Mouse (Mus musculus) stomach, embryonic 16.5 days (tissue): Measurements from ENCODE around the gene Olfr324. TPM values are rescaled to one million over a fixed set of nuclear protein-coding genes. Genes with fewer than 3 reads are reported as not detected.
A peak's percentile ranks its signal among the peaks of the same experiment; 100 is the strongest.

Experiments
- ATAC-seq: fragments of 200-750 bp; cut with Nextera tagmentation; 2 replicates; pipeline ENCODE4 v1.8.0; 2017; ENCODE audit warnings: moderate number of reproducible peaks, moderate TSS enrichment; ENCODE audit not compliant: insufficient read depth, low FRiP score
- H3K27ac ChIP-seq: fragments of 300-500 bp; sonication (generic); 2 replicates; pipeline ENCODE4 v1.5.1; 2014; ENCODE audit warnings: low read length
- H3K27me3 ChIP-seq: fragments of 300-500 bp; sonication (generic); 2 replicates; pipeline ENCODE4 v1.6.1; 2014; ENCODE audit warnings: low read length, control low read depth, mixed read lengths; ENCODE audit not compliant: control insufficient read depth, insufficient read depth
- H3K36me3 ChIP-seq: fragments of 300-500 bp; sonication (generic); 2 replicates; pipeline ENCODE4 v1.6.1; 2014; ENCODE audit warnings: low read length; ENCODE audit not compliant: control insufficient read depth, insufficient read depth
- H3K4me1 ChIP-seq: fragments of 300-500 bp; sonication (generic); 2 replicates; pipeline ENCODE4 v1.6.1; 2014; ENCODE audit warnings: low read length, control low read depth, mixed read lengths; ENCODE audit not compliant: control insufficient read depth, insufficient read depth
- H3K4me2 ChIP-seq: fragments of 300-500 bp; sonication (generic); 2 replicates; pipeline ENCODE4 v1.6.1; 2014; ENCODE audit warnings: low read depth, low read length, mixed read lengths
- H3K4me3 ChIP-seq: fragments of 300-500 bp; sonication (generic); replicated peaks from 2 replicates; pipeline ENCODE4 v1.5.1; 2014; ENCODE audit warnings: mild to moderate bottlenecking, low read length
- H3K9ac ChIP-seq: fragments of 300-500 bp; sonication (generic); 2 replicates; pipeline ENCODE4 v1.6.1; 2014; ENCODE audit warnings: low read length
- H3K9me3 ChIP-seq: fragments of 300-500 bp; sonication (generic); replicated peaks from 2 replicates; pipeline ENCODE4 v1.6.1; 2016; ENCODE audit warnings: low read length, control low read depth; ENCODE audit not compliant: control insufficient read depth
- WGBS: fragments of 180-500 bp; shearing (Covaris S2); extraction: QIAGEN DNeasy Blood & Tissue Kit; methylation state at CpG from one replicate; pipeline ENCODE4 v1.1.7; 2014; 5-methylcytosine and 5-hydroxymethylcytosine counted together
- polyA plus RNA-seq: library from polyadenylated mRNA; unstranded; fragments of >200 nt; fragmentation: Nextera tagmentation; extraction: Ambion mirVana; gene quantifications from 2 replicates; pipeline ENCODE4 v1.2.1, GENCODE M21; 2015

Olfr324 gene
- polyA plus RNA-seq, 1 experiment from 2014 or later: not detected

DNA sequence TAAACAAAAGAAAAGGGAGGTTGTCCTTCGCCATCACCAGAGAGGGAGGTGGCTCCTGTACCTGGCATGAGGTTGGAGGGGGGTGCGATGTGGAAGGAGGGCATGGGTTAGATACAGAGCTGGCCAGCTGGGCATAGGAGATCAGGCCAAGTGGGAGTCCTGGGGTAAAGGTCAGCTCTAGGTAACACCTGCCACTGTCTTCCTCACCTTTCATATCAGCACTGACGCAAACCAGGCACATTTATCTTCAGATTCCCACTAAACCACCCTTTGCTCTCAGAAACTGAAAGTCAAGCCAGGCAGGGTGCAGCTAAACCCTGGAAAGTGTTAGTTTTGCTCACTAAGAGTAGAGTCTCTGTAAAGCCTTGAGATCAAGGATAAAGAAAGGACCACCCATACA, 23.5 kb downstream of the Olfr324 start:
- Histone ChIP-seq H3K36me3 (no peaks in the 10 kb centered on the region), H3K27me3 (no peaks in the 10 kb centered on the region), H3K27ac (peak overlapping the region; percentile 61), H3K4me1 (peaks cover 11% of the 10 kb centered on the region; the same call in 1 of the 2 replicates), H3K9ac (no peak overlapping the region), H3K4me2 (0 out of 2 replicates have a peak overlapping the region, but pooled peaks have one; percentile 17), H3K4me3 (no peak overlapping the region), H3K9me3 (no peaks in the 10 kb centered on the region)
- WGBS: 38% methylated on average over 3 of the region's 3 CpGs
- ATAC-seq: peak; percentile 58; the same call in 1 of the 2 replicates

- ATAC-seq: peak; percentile 71; the same call in 1 of the 2 replicates
- H3K4me3 ChIP-seq: no peak overlapping the region
- no peaks in the 10 kb centered on the region for H3K9me3 ChIP-seq
- no peak overlapping the region for H3K9ac ChIP-seq
- peak overlapping the region; percentile 61 for H3K27ac ChIP-seq
- H3K4me2 ChIP-seq: 0 out of 2 replicates have a peak overlapping the region, but pooled peaks have one; percentile 17
- H3K27me3 ChIP-seq: no peaks in the 10 kb centered on the region
- peaks cover 11% of the 10 kb centered on the region; the same call in 1 of the 2 replicates for H3K4me1 ChIP-seq
- no peaks in the 10 kb centered on the region for H3K36me3 ChIP-seq
- 66% methylated on average over 6 of the region's 6 CpGs for WGBS
Observed at GRCm38 (mm10) chr11:58618793-58619192, 23.9 kb downstream of the Olfr324 start.

DNA sequence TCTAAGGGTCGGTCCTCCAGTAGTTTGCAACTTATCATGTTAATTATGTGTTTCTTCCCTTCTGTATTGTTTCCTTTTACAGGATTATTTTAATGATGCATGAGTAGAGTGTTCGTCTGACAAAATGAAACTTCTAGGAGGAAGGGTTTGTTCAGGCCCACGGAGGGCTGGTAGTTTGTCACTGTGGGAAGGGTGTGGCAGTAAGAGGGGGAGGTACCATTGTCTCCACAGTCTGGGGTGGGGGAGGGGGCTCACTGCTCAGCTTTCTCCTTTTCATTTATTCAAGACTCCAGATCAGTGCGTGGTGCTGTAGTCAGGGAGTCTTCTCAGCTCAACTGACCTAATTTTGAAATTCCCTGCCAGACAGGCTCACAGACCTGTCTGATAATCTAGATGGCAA, 31.2 kb downstream of the Olfr324 start:
- Histone ChIP-seq H3K4me2 (no peak overlapping the region), H3K27me3 (no peaks in the 10 kb centered on the region), H3K4me3 (no peak overlapping the region), H3K9ac (no peak overlapping the region), H3K4me1 (no peaks in the 10 kb centered on the region), H3K36me3 (no peaks in the 10 kb centered on the region), H3K9me3 (no peaks in the 10 kb centered on the region), H3K27ac (no peak overlapping the region)
- 44% methylated on average over 4 of the region's 4 CpGs for WGBS
- ATAC-seq: no peak

DNA sequence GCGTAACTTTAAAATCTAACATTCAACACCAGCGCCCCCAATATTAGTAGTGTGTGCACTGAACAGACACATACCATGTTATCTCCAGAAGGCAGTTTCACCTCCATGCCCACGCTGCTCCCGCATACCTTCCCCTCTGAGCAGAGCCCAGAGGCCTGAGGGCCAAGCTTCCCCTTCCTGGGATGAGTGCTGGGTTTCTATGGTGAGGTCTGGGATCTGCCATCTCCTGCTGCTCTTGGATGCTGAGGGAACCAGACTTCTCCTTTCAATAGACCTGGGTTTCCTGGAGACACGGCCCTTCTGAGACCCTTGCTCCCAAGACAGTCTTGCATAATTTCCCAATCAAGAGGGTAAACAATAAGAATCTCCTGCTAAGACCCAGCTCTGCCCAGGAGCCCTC, 35.5 kb downstream of the Olfr324 start, which contains the start of gene Olfr323:
Gene Olfr323 (minus strand): TSS at position 101 of the 400 bp plus-strand sequence.
- 72% methylated on average over 5 of the region's 5 CpGs for WGBS
- no peak within 1 kb of the TSS for H3K4me2 ChIP-seq
- no peak within 1 kb of the TSS for H3K27ac ChIP-seq
- H3K4me1 ChIP-seq: no peaks in the 10 kb centered on the region
- no peaks in the 10 kb centered on the region for H3K27me3 ChIP-seq
- no peaks in the 10 kb centered on the region for H3K9me3 ChIP-seq
- ATAC-seq: no peak
- H3K4me3 ChIP-seq: no peak within 1 kb of the TSS
- no peak within 1 kb of the TSS for H3K9ac ChIP-seq
- H3K36me3 ChIP-seq: no peaks in the 10 kb centered on the region

- Histone ChIP-seq H3K4me3 (no peak overlapping the region), H3K9me3 (no peaks in the 10 kb centered on the region), H3K27ac (peak overlapping the region; percentile 57), H3K27me3 (no peaks in the 10 kb centered on the region), H3K4me2 (no peak overlapping the region), H3K4me1 (no peaks in the 10 kb centered on the region), H3K36me3 (no peaks in the 10 kb centered on the region), H3K9ac (no peak overlapping the region)
- 57% methylated on average over 4 of the region's 4 CpGs for WGBS
- ATAC-seq: peak; percentile 72; the same call in 1 of the 2 replicates
Observed at GRCm38 (mm10) chr11:58634878-58635277, 40.0 kb downstream of the Olfr324 start.

DNA sequence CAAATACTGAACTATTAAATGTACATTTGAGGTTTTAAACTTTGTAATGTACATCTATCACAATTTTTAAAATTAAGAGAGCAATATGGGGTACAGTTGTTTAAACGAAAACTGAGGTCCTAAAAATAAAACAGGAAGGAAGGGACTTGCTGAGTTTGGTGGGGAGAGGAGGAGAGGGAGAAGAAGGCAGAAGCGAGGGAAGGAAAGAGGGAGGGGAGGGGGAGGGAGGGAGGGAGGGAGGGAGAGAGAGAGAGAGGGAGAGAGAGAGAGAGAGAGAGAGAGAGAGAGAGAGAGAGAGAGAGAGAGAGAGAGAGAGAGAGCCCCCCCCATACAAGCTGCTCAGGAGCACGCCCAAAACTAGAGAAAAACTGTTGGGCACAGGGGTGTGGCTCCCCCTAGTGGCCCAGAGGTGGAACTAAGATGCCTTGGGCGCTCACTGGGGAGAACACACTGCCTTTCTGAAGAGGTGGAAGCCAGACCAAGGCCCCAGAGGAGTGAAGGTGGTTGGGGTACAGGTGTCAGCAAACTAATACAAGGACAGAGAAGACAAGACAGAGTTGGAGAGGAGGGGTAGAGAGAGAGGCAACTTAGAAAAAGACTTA, 41.6 kb downstream of the Olfr324 start:
- Histone ChIP-seq H3K4me2 (no peak overlapping the region), H3K27ac (no peak overlapping the region), H3K4me1 (peaks cover 6% of the 10 kb centered on the region; the same call in 1 of the 2 replicates), H3K9ac (no peak overlapping the region), H3K9me3 (no peaks in the 10 kb centered on the region), H3K27me3 (no peaks in the 10 kb centered on the region), H3K36me3 (no peaks in the 10 kb centered on the region), H3K4me3 (no peak overlapping the region)
- ATAC-seq: no peak
- 16% methylated on average over 4 of the region's 4 CpGs for WGBS

GRCm38 (mm10) chr11:58638176-58638701, 43.3 kb downstream of the Olfr324 start:
- H3K27ac ChIP-seq: no peak overlapping the region
- ATAC-seq: peak; percentile 11; the same call in 1 of the 2 replicates
- H3K9ac ChIP-seq: no peak overlapping the region
- peaks cover 6% of the 10 kb centered on the region; the same call in 1 of the 2 replicates for H3K4me1 ChIP-seq
- no peaks in the 10 kb centered on the region for H3K36me3 ChIP-seq
- 44% methylated on average over 7 of the region's 7 CpGs for WGBS
- H3K9me3 ChIP-seq: no peaks in the 10 kb centered on the region
- no peak overlapping the region for H3K4me2 ChIP-seq
- H3K27me3 ChIP-seq: no peaks in the 10 kb centered on the region
- H3K4me3 ChIP-seq: no peak overlapping the region

DNA sequence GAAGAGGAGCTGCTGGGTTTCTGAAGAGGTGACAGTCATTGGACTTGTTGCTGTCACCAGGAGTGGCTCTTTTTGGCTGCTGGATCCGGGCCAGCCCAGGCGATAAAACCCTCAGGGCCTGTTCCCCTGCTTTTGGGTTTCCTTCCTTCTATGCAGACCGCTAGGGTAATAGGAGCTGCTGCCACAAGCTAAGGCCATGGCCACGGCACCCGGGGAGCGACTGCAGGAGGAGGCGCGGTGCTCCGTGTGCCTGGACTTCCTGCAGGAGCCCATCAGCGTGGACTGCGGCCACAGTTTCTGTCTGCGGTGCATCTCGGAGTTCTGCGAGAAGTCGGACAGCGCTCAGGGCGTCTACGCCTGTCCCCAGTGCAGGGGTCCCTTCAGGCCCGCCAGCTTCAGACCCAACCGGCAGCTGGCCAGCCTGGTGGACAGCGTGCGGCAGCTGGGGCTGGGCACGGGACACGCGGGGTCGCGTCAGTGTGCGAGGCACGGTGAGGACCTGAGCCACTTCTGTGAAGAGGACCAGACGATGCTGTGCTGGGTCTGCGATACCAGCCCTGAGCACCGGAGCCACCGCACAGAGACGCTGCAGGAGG, 45.5 kb downstream of the Olfr324 start, which contains the start of gene Trim58:
Gene Trim58 (plus strand): TSS at position 194 of the 596 bp plus-strand sequence.
- Histone ChIP-seq H3K4me2 (peak within 1 kb of the TSS; percentile 56), H3K9ac (peak within 1 kb of the TSS; percentile 47; the same call in 1 of the 2 replicates), H3K27ac (no peak within 1 kb of the TSS), H3K4me1 (peaks cover 6% of the 10 kb centered on the region; the same call in 1 of the 2 replicates), H3K9me3 (no peaks in the 10 kb centered on the region), H3K36me3 (no peaks in the 10 kb centered on the region), H3K4me3 (peak within 1 kb of the TSS; percentile 37), H3K27me3 (no peaks in the 10 kb centered on the region)
- no peak for ATAC-seq
- 4% methylated on average over 34 of the region's 34 CpGs for WGBS

DNA sequence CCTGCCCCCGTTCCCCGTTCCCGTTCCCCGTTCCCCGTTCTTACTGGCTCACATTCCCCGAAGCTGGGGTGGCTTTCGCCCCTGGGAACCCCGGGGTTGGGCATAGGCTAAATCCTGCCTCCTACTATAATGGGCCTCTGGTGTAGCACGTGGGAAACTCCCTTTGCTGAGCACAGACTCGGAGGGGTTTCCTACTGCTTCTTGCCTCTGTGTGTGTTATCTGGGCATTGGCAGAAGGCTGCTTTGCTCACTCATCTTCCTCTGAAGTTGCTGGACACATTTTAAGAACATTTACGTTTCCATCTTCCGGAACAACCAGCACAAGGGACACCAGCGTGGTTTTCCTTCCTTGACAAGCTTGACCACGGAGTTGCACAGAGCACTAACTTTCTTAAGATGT, 46.1 kb downstream of the Olfr324 start:
- 32% methylated on average over 14 of the region's 14 CpGs for WGBS
- Histone ChIP-seq H3K4me3 (no peak overlapping the region), H3K9me3 (no peaks in the 10 kb centered on the region), H3K36me3 (no peaks in the 10 kb centered on the region), H3K9ac (no peak overlapping the region), H3K4me1 (peaks cover 6% of the 10 kb centered on the region; the same call in 1 of the 2 replicates), H3K27me3 (no peaks in the 10 kb centered on the region), H3K27ac (no peak overlapping the region), H3K4me2 (peak overlapping the region; percentile 56)
- no peak for ATAC-seq
